Mouse (Mus musculus) CH12.LX (cell line): ENCODE data around the gene B3gnt2. TPM values are rescaled to one million over a fixed set of nuclear protein-coding genes. Genes with fewer than 3 reads are reported as not detected.
A peak's percentile ranks its signal among the peaks of the same experiment; 100 is the strongest.

Experiments used
- DNase-seq: peaks from one replicate; pipeline ENCODE4 v3.0.0-alpha.2; 2013; ENCODE audit errors: extremely low read depth
- H3K27ac ChIP-seq: 2 replicates; pipeline ENCODE4 v1.5.1; 2012; ENCODE audit warnings: low read depth, mild to moderate bottlenecking, control low read depth, moderate library complexity; ENCODE audit not compliant: insufficient read depth
- H3K27me3 ChIP-seq: replicated peaks from 2 replicates; pipeline ENCODE3; 2012; ENCODE audit warnings: inconsistent platforms
- H3K36me3 ChIP-seq, 2 experiments: replicated peaks in 1 of 2; 2 replicates each; pipeline versions ENCODE3 to v1.6.1; 2012; ENCODE audit warnings: inconsistent platforms in 1 of 2, low read length in 1 of 2, mild to moderate bottlenecking in 1 of 2, mixed read lengths in 1 of 2, moderate library complexity in 1 of 2; ENCODE audit not compliant: control insufficient read depth in 1 of 2, insufficient read depth in 1 of 2
- H3K4me1 ChIP-seq, 2 experiments: 2 replicates each; pipeline ENCODE4 v1.6.1; 2012; ENCODE audit warnings: inconsistent platforms in 1 of 2, moderate library complexity in 1 of 2; ENCODE audit not compliant: insufficient read depth in 2 of 2, control insufficient read depth in 1 of 2
- H3K4me2 ChIP-seq: 2 replicates; pipeline ENCODE4 v1.6.1; 2012; ENCODE audit warnings: low read depth, mild to moderate bottlenecking, control low read depth; ENCODE audit not compliant: poor library complexity, insufficient read depth, severe bottlenecking
- H3K4me3 ChIP-seq, 3 experiments: fragments of 150-350 bp in 1 of 3; sonication (generic) in 1 of 3; replicated peaks in 1 of 3; 2 replicates each; pipeline versions ENCODE3 to v1.5.1; 2011 to 2012; ENCODE audit warnings: low read depth in 2 of 3, low read length in 2 of 3, mild to moderate bottlenecking in 2 of 3, moderate library complexity in 2 of 3, control low read depth in 1 of 3, improper control_type of control experiment in 1 of 3, inconsistent platforms in 1 of 3, mixed read lengths in 1 of 3; ENCODE audit not compliant: poor library complexity in 1 of 3
- H3K79me2 ChIP-seq: replicated peaks from 2 replicates; pipeline ENCODE4 v1.6.1; 2012; ENCODE audit warnings: mild to moderate bottlenecking, moderate library complexity; ENCODE audit not compliant: control insufficient read depth, poor library complexity, insufficient read depth, severe bottlenecking; ENCODE audit errors: extremely low read depth
- H3K9ac ChIP-seq: 2 replicates; pipeline ENCODE4 v1.6.1; 2012; ENCODE audit warnings: low read depth, mild to moderate bottlenecking, control low read depth, moderate library complexity; ENCODE audit not compliant: insufficient read depth
- H3K9me3 ChIP-seq: replicated peaks from 2 replicates; pipeline ENCODE3; 2012; ENCODE audit warnings: low read length, inconsistent platforms, mixed read lengths
- CHD2 ChIP-seq: IDR thresholded peaks from 2 replicates; pipeline ENCODE4 v1.6.1; 2011; ENCODE audit warnings: low read length, improper control_type of control experiment
- E2F4 ChIP-seq: IDR thresholded peaks from 2 replicates; pipeline ENCODE4 v1.6.1; 2011; ENCODE audit warnings: low read depth, low read length, improper control_type of control experiment; ENCODE audit not compliant: insufficient replicate concordance
- ELF1 ChIP-seq: IDR thresholded peaks from 2 replicates; pipeline ENCODE4 v1.6.1; 2014; ENCODE audit warnings: low read depth, mild to moderate bottlenecking, inconsistent platforms, low read length, improper control_type of control experiment
- IRF4 ChIP-seq: IDR thresholded peaks from 2 replicates; pipeline ENCODE4 v1.6.1; 2014; ENCODE audit warnings: low read depth, mild to moderate bottlenecking, inconsistent platforms, low read length, improper control_type of control experiment
- JUN ChIP-seq: IDR thresholded peaks from 2 replicates; pipeline ENCODE4 v1.6.1; 2011; ENCODE audit warnings: low read depth, mild to moderate bottlenecking, low read length, improper control_type of control experiment, moderate library complexity; ENCODE audit not compliant: insufficient read depth
- JUND ChIP-seq: conservative IDR thresholded peaks from 2 replicates; pipeline ENCODE4 v1.6.1; 2011; ENCODE audit warnings: low read depth, low read length, improper control_type of control experiment
- MAFK ChIP-seq: IDR thresholded peaks from 2 replicates; pipeline ENCODE4 v1.6.1; 2011; ENCODE audit warnings: low read length, improper control_type of control experiment; ENCODE audit not compliant: insufficient replicate concordance
- MAX ChIP-seq: IDR thresholded peaks from 2 replicates; pipeline ENCODE4 v1.6.1; 2011; ENCODE audit warnings: low read length, improper control_type of control experiment
- MAZ ChIP-seq: IDR thresholded peaks from 2 replicates; pipeline ENCODE4 v1.6.1; 2012; ENCODE audit warnings: low read depth, mild to moderate bottlenecking, inconsistent platforms, low read length, improper control_type of control experiment, moderate library complexity
- MXI1 ChIP-seq: IDR thresholded peaks from 2 replicates; pipeline ENCODE4 v1.6.1; 2011; ENCODE audit warnings: mild to moderate bottlenecking, low read depth, low read length, improper control_type of control experiment
- NELFE ChIP-seq: IDR thresholded peaks from 2 replicates; pipeline ENCODE4 v1.6.1; 2011; ENCODE audit warnings: low read depth, low read length, improper control_type of control experiment
- PAX5 ChIP-seq: IDR thresholded peaks from 2 replicates; pipeline ENCODE4 v1.6.1; 2012; ENCODE audit warnings: low read length, inconsistent platforms, mixed read lengths
- RAD21 ChIP-seq: IDR thresholded peaks from 2 replicates; pipeline ENCODE4 v1.6.1; 2011; ENCODE audit warnings: low read depth, mild to moderate bottlenecking, low read length, improper control_type of control experiment, moderate library complexity
- RCOR1 ChIP-seq: conservative IDR thresholded peaks from 2 replicates; pipeline ENCODE4 v1.6.1; 2012; ENCODE audit warnings: low read depth, mild to moderate bottlenecking, inconsistent platforms, low read length, improper control_type of control experiment
- SIN3A ChIP-seq: IDR thresholded peaks from 2 replicates; pipeline ENCODE4 v1.6.1; 2012; ENCODE audit warnings: low read length, improper control_type of control experiment, inconsistent platforms
- TCF12 ChIP-seq: IDR thresholded peaks from 2 replicates; pipeline ENCODE4 v1.6.1; 2014; ENCODE audit warnings: low read depth, mild to moderate bottlenecking, inconsistent platforms, low read length, improper control_type of control experiment
- USF1 ChIP-seq: IDR thresholded peaks from 2 replicates; pipeline ENCODE4 v1.6.1; 2014; ENCODE audit warnings: low read depth, mild to moderate bottlenecking, inconsistent platforms, low read length, improper control_type of control experiment
- USF2 ChIP-seq: conservative IDR thresholded peaks from 2 replicates; pipeline ENCODE4 v1.6.1; 2011; ENCODE audit warnings: low read depth, low read length, improper control_type of control experiment
- ZC3H11A ChIP-seq: IDR thresholded peaks from 2 replicates; pipeline ENCODE4 v1.6.1; 2012; ENCODE audit warnings: low read depth, mild to moderate bottlenecking, inconsistent platforms, low read length, improper control_type of control experiment
- ZKSCAN1 ChIP-seq: IDR thresholded peaks from 2 replicates; pipeline ENCODE4 v1.6.1; 2012; ENCODE audit warnings: low read depth, inconsistent platforms, low read length, improper control_type of control experiment, borderline replicate concordance
- ZMIZ1 ChIP-seq: IDR thresholded peaks from 2 replicates; pipeline ENCODE4 v1.6.1; 2012; ENCODE audit warnings: low read depth, mild to moderate bottlenecking, inconsistent platforms, low read length, improper control_type of control experiment
- ZNF384 ChIP-seq: IDR thresholded peaks from 2 replicates; pipeline ENCODE4 v1.6.1; 2012; ENCODE audit warnings: low read depth, low read length, improper control_type of control experiment, inconsistent platforms
- dilution Hi-C: fragments of 300-500 bp; cut with MboI; formaldehyde crosslinking; loops from 2 replicates; pipeline ENCODE4 v1.14.3; 2020; ENCODE audit warnings: low sequenced_read_pairs; ENCODE audit not compliant: extremely low pct_unique_long_range_greater_than_20kb, extremely low pct_ligation_motif_present
- in situ Hi-C: fragments of 300-500 bp; cut with MboI; formaldehyde crosslinking; loops from 3 replicates; pipeline ENCODE4 v1.14.3; 2019; ENCODE audit warnings: low sequenced_read_pairs, low pct_ligation_motif_present, low pct_unique_long_range_greater_than_20kb, mixed read lengths
- polyA plus RNA-seq: library from polyadenylated mRNA; unstranded; fragments of >175 nt; gene quantifications from 2 replicates; pipeline ENCODE4 v1.2.1, GENCODE M21; 2012; ENCODE audit warnings: low read depth; ENCODE audit not compliant: insufficient read length
- total RNA-seq, 2 experiments: library from RNA; depleted of rRNA; stranded (reverse); fragments of 300-350 nt in 1 of 2; fragments of >200 nt in 1 of 2; gene quantifications; 2 replicates each; pipeline ENCODE4 v1.2.3; 2012 to 2014

The B3gnt2 gene
- total and polyA plus RNA-seq, 3 experiments, result 74.6 to 96.0 (median 75.2) TPM

- DNase-seq, result no peak
- in situ Hi-C loops, result no loop called here
- peaks cover 29 to 47% of the 10 kb centered on the region in 2 experiments for H3K4me1 ChIP-seq
- peaks cover 2% of the 10 kb centered on the region for H3K9me3 ChIP-seq
- no peaks in the 10 kb centered on the region for H3K79me2 ChIP-seq
- H3K36me3 ChIP-seq, result peaks cover 3 to 18% of the 10 kb centered on the region in 2 experiments
- no peaks in the 10 kb centered on the region for H3K27me3 ChIP-seq
- dilution Hi-C loops, result no loop called here
- H3K4me2 ChIP-seq, result no peak overlapping the region
- TF ChIP-seq MAX (no peak), MXI1 (0 out of 2 replicates have a peak, but pooled peaks have one; percentile 11), JUND (no peak), SIN3A (no peak)
- no peak overlapping the region for H3K4me3 ChIP-seq
- no peak overlapping the region for H3K27ac ChIP-seq
- H3K9ac ChIP-seq, result no peak overlapping the region
Measured at GRCm38 (mm10) chr11:22791726-22792125, 69.0 kb downstream of the B3gnt2 start.

- no peaks in the 10 kb centered on the region for H3K79me2 ChIP-seq
- H3K4me2 ChIP-seq, result no peak overlapping the region
- in situ Hi-C loops (no loop called here), dilution Hi-C loops (no loop called here)
- no peaks in the 10 kb centered on the region for H3K27me3 ChIP-seq
- H3K4me3 ChIP-seq, result no peak overlapping the region
- TF ChIP-seq SIN3A (no peak), IRF4 (no peak), USF2 (no peak), ZKSCAN1 (no peak), MAFK (no peak), NELFE (no peak), USF1 (no peak), RAD21 (no peak), RCOR1 (no peak), TCF12 (no peak), ZNF384 (no peak), MAZ (no peak), ZMIZ1 (no peak), E2F4 (no peak), CHD2 (no peak), MXI1 (no peak), JUN (no peak), PAX5 (no peak), ELF1 (no peak), ZC3H11A (no peak)
- TF ChIP-seq, all 38 proteins: peak for 0
- no peak overlapping the region for H3K9ac ChIP-seq
- H3K27ac ChIP-seq, result no peak overlapping the region
- H3K9me3 ChIP-seq, result peaks cover 2% of the 10 kb centered on the region
- peaks cover 17 to 47% of the 10 kb centered on the region in 2 experiments for H3K4me1 ChIP-seq
- peaks cover 3 to 22% of the 10 kb centered on the region in 2 experiments for H3K36me3 ChIP-seq
- no peak for DNase-seq
Measured at GRCm38 (mm10) chr11:22787833-22788232, 72.9 kb downstream of the B3gnt2 start.
